Mouse (Mus musculus) lung, adult 2 months (tissue): ENCODE measurements at regions not wholly inside any gene's neighbourhood (a gene's known extent, or its start where the extent isn't known, plus 50 kb on each side); places are given as distances from the start of the nearest gene placed in this dataset.

Experiments used
- CTCF ChIP-seq: fragments of 200-500 bp; IDR thresholded peaks from 2 replicates; pipeline ENCODE4 v1.5.1; 2011; ENCODE audit warnings: mild to moderate bottlenecking, low read length, control low read depth; ENCODE audit not compliant: insufficient read depth
- POLR2A ChIP-seq: fragments of 200-500 bp; IDR thresholded peaks from 2 replicates; pipeline ENCODE4 v1.6.1; 2011; ENCODE audit warnings: low read depth, mild to moderate bottlenecking, control low read depth, low read length, borderline replicate concordance; ENCODE audit errors: extremely low read depth

DNA sequence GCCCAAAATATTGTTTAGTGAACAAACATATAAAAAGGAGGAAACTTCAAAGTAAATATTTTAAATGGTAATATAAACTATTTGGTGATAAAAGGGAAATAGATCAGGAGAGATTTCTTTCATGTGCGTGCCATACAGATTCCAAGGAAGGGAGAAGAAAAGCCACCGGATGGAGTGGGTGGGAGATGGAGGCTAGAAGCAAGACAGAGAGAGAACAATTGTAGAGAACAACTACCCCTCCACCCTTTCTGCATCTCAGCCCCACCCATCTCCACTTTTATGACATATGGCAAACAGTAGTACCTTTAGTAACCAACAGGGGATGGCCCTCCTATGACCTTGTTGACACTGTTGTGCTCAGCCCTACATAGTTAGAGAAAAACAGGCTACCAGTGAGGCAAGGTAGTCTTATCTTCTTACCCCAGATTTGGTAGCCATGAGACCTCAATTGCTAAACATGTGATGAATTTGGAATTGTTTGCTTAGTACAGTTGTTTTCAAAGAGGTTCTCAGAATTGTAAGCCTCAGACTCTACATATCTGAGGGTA is 516.9 kb upstream of the A1bg start:
- no peak for TF ChIP-seq POLR2A
- TF ChIP-seq CTCF, result no peak
